ENCODE assay signal across 8 mouse cellular contexts in genomic region chr2:173789945-173790804, GRCm38 (mm10). TPM values are rescaled to one million over a fixed set of nuclear protein-coding genes. Genes with fewer than 3 reads are reported as not detected.
DNase-seq lines count a peak whose midpoint lies in the region; ATAC-seq and TF ChIP-seq lines count a peak whose summit lies in the region.

No protein-coding gene starts in this region.

- no peak overlapping the region for H3K9ac ChIP-seq in embryonic facial prominence, embryonic 15.5 days
- H3K9ac ChIP-seq in heart, embryonic 15.5 days = no peak overlapping the region
- H3K9ac ChIP-seq in kidney, postnatal 0 days (ENCODE audit: low read depth, low read length) = peak overlapping the region; percentile 42; the same call in 1 of the 2 replicates
- peak overlapping the region; percentile 32; the same call in 1 of the 2 replicates for H3K9ac ChIP-seq in midbrain, embryonic 13.5 days (replicated peaks)

- no peak overlapping the region for H3K4me3 ChIP-seq in embryonic facial prominence, embryonic 15.5 days (replicated peaks)
- no peak overlapping the region for H3K4me3 ChIP-seq in heart, embryonic 15.5 days
- H3K4me3 ChIP-seq in kidney, postnatal 0 days (replicated peaks; ENCODE audit: low read depth, low read length) = no peak overlapping the region
- no peak overlapping the region for H3K4me3 ChIP-seq in midbrain, embryonic 13.5 days (replicated peaks)

- no peaks in the 10 kb centered on the region for H3K9me3 ChIP-seq in embryonic facial prominence, embryonic 15.5 days (replicated peaks)
- no peaks in the 10 kb centered on the region for H3K9me3 ChIP-seq in heart, embryonic 15.5 days (replicated peaks)
- no peaks in the 10 kb centered on the region for H3K9me3 ChIP-seq in kidney, postnatal 0 days (replicated peaks; ENCODE audit: low read length)
- H3K9me3 ChIP-seq in midbrain, embryonic 13.5 days = no peaks in the 10 kb centered on the region

- H3K27ac ChIP-seq in embryonic facial prominence, embryonic 15.5 days (replicated peaks) = peak overlapping the region; percentile 72
- H3K27ac ChIP-seq in heart, embryonic 15.5 days = peak overlapping the region; percentile 20; the same call in 1 of the 2 replicates
- peak overlapping the region; percentile 86 for H3K27ac ChIP-seq in kidney, postnatal 0 days
- H3K27ac ChIP-seq in midbrain, embryonic 13.5 days = peak overlapping the region; percentile 78

- H3K27me3 ChIP-seq in embryonic facial prominence, embryonic 15.5 days = no peaks in the 10 kb centered on the region
- no peaks in the 10 kb centered on the region for H3K27me3 ChIP-seq in heart, embryonic 15.5 days
- H3K27me3 ChIP-seq in kidney, postnatal 0 days (ENCODE audit: insufficient read depth, low read length) = no peaks in the 10 kb centered on the region
- no peaks in the 10 kb centered on the region for H3K27me3 ChIP-seq in midbrain, embryonic 13.5 days

- H3K36me3 ChIP-seq in embryonic facial prominence, embryonic 15.5 days = no peaks in the 10 kb centered on the region
- H3K36me3 ChIP-seq in heart, embryonic 15.5 days = no peaks in the 10 kb centered on the region
- no peaks in the 10 kb centered on the region for H3K36me3 ChIP-seq in kidney, postnatal 0 days (ENCODE audit: insufficient read depth, low read length)
- no peaks in the 10 kb centered on the region for H3K36me3 ChIP-seq in midbrain, embryonic 13.5 days

- no peak for DNase-seq in frontal cortex, postnatal 14 days (ENCODE audit: low spot score in 2 of 2)
- peak; percentile 91 for DNase-seq in kidney, postnatal 0 days (ENCODE audit: low spot score)
- DNase-seq in spleen, postnatal 36 days (ENCODE audit: low spot score in 2 of 2) = no peak
- DNase-seq in left cerebral cortex, adult 18-20 months (ENCODE audit: low spot score in 2 of 2) = no peak

- WGBS in embryonic facial prominence, embryonic 15.5 days = 13% methylated on average over 23 of the region's 23 CpGs
- WGBS in heart, embryonic 15.5 days = 19% methylated on average over 23 of the region's 23 CpGs
- 10% methylated on average over 23 of the region's 23 CpGs for WGBS in kidney, postnatal 0 days
- 11% methylated on average over 23 of the region's 23 CpGs for WGBS in midbrain, embryonic 13.5 days

- peaks cover 33% of the 10 kb centered on the region for H3K4me1 ChIP-seq in embryonic facial prominence, embryonic 15.5 days
- peaks cover 21% of the 10 kb centered on the region for H3K4me1 ChIP-seq in heart, embryonic 15.5 days (replicated peaks)
- H3K4me1 ChIP-seq in kidney, postnatal 0 days (replicated peaks; ENCODE audit: insufficient read depth, low read length) = peaks cover 44% of the 10 kb centered on the region
- H3K4me1 ChIP-seq in midbrain, embryonic 13.5 days (replicated peaks) = peaks cover 42% of the 10 kb centered on the region

- peak; percentile 79 for ATAC-seq in frontal cortex, adult (ENCODE audit: low TSS enrichment)
- ATAC-seq in embryonic facial prominence, embryonic 15.5 days (ENCODE audit: insufficient number of reproducible peaks, low FRiP score, low TSS enrichment, low read depth) = peak; percentile 58; the same call in 1 of the 2 replicates
- ATAC-seq in heart, embryonic 15.5 days (replicated peaks; ENCODE audit: insufficient number of reproducible peaks, insufficient read depth, low FRiP score, low read depth) = peak; percentile 73
- ATAC-seq in kidney, postnatal 0 days (replicated peaks; ENCODE audit: low FRiP score, low read depth) = peak; percentile 89
- ATAC-seq in midbrain, embryonic 13.5 days = peak; percentile 68

- H3K4me2 ChIP-seq in embryonic facial prominence, embryonic 15.5 days (replicated peaks) = no peak overlapping the region
- H3K4me2 ChIP-seq in heart, embryonic 15.5 days = peak overlapping the region; percentile 28; the same call in 1 of the 2 replicates
- H3K4me2 ChIP-seq in kidney, postnatal 0 days (ENCODE audit: low read length) = peak overlapping the region; percentile 42
- H3K4me2 ChIP-seq in midbrain, embryonic 13.5 days (replicated peaks) = peak overlapping the region; percentile 42

- peak; percentile 45; the same call in 1 of the 2 replicates for TF ChIP-seq CTCF in kidney, postnatal 0 days (IDR thresholded peaks at IDR 0.05; ENCODE audit: low read depth)

RNA-seq across cellular contexts. Expression of gene Vapb, which starts 52.9 kb away (rescaled TPM):
- polyA plus RNA-seq in embryonic facial prominence, embryonic 15.5 days (2015; fragmentation: Nextera tagmentation; extraction: Ambion mirVana) = 15.5 and 16.5 TPM in 2 replicates
- 8.0 and 9.8 TPM in 2 replicates for polyA plus RNA-seq in heart, embryonic 15.5 days (2015; fragmentation: Nextera tagmentation; extraction: Ambion mirVana)
- polyA plus RNA-seq in kidney, postnatal 0 days (2015; fragmentation: Nextera tagmentation; extraction: Ambion mirVana) = 12.2 and 16.3 TPM in 2 replicates
- polyA plus RNA-seq in midbrain, embryonic 13.5 days (2015; fragmentation: Nextera tagmentation; extraction: Ambion mirVana) = 12.3 and 13.8 TPM in 2 replicates
- total RNA-seq in left cerebral cortex, adult 18-20 months (2021) = 100 to 1,000 TPM; 121 to 132 TPM

Comparison
In these comparisons a context has a peak if more than half of its experiments do, and no peak if none do; other contexts are left out.
1. H3K27ac ChIP-seq: peak in every context shown above with its lines; median percentile 86 in kidney, postnatal 0 days; 78 in midbrain, embryonic 13.5 days; 72 in embryonic facial prominence, embryonic 15.5 days; 20 in heart, embryonic 15.5 days.
2. H3K9ac ChIP-seq: peak in kidney, postnatal 0 days (single experiment) and midbrain, embryonic 13.5 days (single experiment); none in embryonic facial prominence, embryonic 15.5 days (single experiment) and heart, embryonic 15.5 days (single experiment).
3. Peak in every context shown above with its lines, with median percentiles within 50 percentile points of each other: ATAC-seq.